Comparison of ENCODE assay signal across 9 mouse cellular contexts in the genomic region with DNA sequence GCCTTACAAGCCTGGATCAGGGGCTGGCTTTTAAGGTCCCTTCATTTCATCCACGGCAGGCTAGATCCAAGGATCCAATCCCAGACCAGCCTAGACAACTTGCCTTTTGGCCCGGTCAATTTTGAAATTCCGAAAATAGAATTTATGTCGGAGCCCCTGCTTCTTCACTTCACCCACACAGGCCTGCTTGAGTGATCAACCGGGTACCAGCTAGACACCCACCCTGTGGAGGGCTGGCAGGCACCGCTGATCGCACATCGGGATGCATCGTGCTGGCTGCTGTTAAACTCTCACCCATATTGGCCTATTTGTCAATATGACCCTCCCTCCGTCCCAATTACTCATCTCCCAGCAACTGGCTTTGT. TPM values are rescaled to one million over a fixed set of nuclear protein-coding genes. Genes with fewer than 3 reads are reported as not detected.
A peak's percentile ranks its signal among the peaks of the same experiment; 100 is the strongest.
DNase-seq lines count a peak whose midpoint lies in the region; ATAC-seq and TF ChIP-seq lines count a peak whose summit lies in the region.
"Had no signal": no experiment of that assay in that cellular context is flagged by ENCODE, and none has a peak within 500 bp of the region (broad histone marks: within the 10 kb centered on the region; RNA-seq: fewer than 3 reads in every experiment).

No protein-coding gene starts in this region.

- no peak for TF ChIP-seq EP300 in liver, embryonic 14.5 days (IDR thresholded peaks at IDR 0.05; ENCODE audit: low read depth)

- no peak overlapping the region for H3K4me3 ChIP-seq in forebrain, postnatal 0 days (ENCODE audit: low read depth, low read length)
- H3K4me3 ChIP-seq in forebrain, embryonic 16.5 days (replicated peaks; ENCODE audit: low read length): no peak overlapping the region
- H3K4me3 ChIP-seq in midbrain, embryonic 11.5 days (ENCODE audit: low read depth, low read length): peak overlapping the region; percentile 59
- no peak overlapping the region for H3K4me3 ChIP-seq in midbrain, postnatal 0 days (ENCODE audit: low read depth, low read length)
- H3K4me3 ChIP-seq in liver, embryonic 14.5 days (ENCODE audit: insufficient read depth in 1 of 2, low read depth in 2 of 2, low read length in 2 of 2): 0 out of 4 replicates have a peak overlapping the region, but pooled peaks of 1 of the 2 experiments have one; percentile 13
- H3K4me3 ChIP-seq in stomach, embryonic 16.5 days (replicated peaks; ENCODE audit: low read length): peak overlapping the region; percentile 51
- H3K4me3 ChIP-seq: neural tube, embryonic 12.5 days had no signal

- H3K27me3 ChIP-seq in forebrain, postnatal 0 days (ENCODE audit: insufficient read depth, low read length): peaks cover 71% of the 10 kb centered on the region
- H3K27me3 ChIP-seq in forebrain, embryonic 16.5 days (replicated peaks; ENCODE audit: control insufficient read depth, insufficient read depth, low read length): peaks cover 71% of the 10 kb centered on the region
- peaks cover 78% of the 10 kb centered on the region for H3K27me3 ChIP-seq in midbrain, embryonic 11.5 days (ENCODE audit: control insufficient read depth, insufficient read depth, low read length)
- peaks cover 81% of the 10 kb centered on the region for H3K27me3 ChIP-seq in midbrain, postnatal 0 days (ENCODE audit: insufficient read depth, low read length)
- H3K27me3 ChIP-seq in liver, embryonic 14.5 days (ENCODE audit: control insufficient read depth, insufficient read depth, low read length): peaks cover 96% of the 10 kb centered on the region
- peaks cover 57% of the 10 kb centered on the region for H3K27me3 ChIP-seq in stomach, embryonic 16.5 days (ENCODE audit: control insufficient read depth, insufficient read depth, low read length)

- no peak overlapping the region for H3K9ac ChIP-seq in forebrain, postnatal 0 days
- no peak overlapping the region for H3K9ac ChIP-seq in forebrain, embryonic 16.5 days (replicated peaks; ENCODE audit: low read depth, low read length)
- peak overlapping the region; percentile 61 for H3K9ac ChIP-seq in midbrain, embryonic 11.5 days (ENCODE audit: low read length)
- no peak overlapping the region for H3K9ac ChIP-seq in midbrain, postnatal 0 days (replicated peaks; ENCODE audit: low read length, poor library complexity, severe bottlenecking)
- H3K9ac ChIP-seq in liver, embryonic 14.5 days (replicated peaks): no peak overlapping the region
- H3K9ac ChIP-seq in stomach, embryonic 16.5 days (ENCODE audit: low read length): peak overlapping the region; percentile 74
- H3K9ac ChIP-seq: neural tube, embryonic 12.5 days had no signal

- no peak for TF ChIP-seq CTCF in forebrain, postnatal 0 days (IDR thresholded peaks at IDR 0.05; ENCODE audit: low read depth)
- no peak for TF ChIP-seq CTCF in midbrain, postnatal 0 days (IDR thresholded peaks at IDR 0.05)
- TF ChIP-seq CTCF in liver, embryonic 14.5 days (IDR thresholded peaks at IDR 0.05; ENCODE audit: low read depth): no peak

- H3K9me3 ChIP-seq in forebrain, postnatal 0 days (ENCODE audit: low read length): no peaks in the 10 kb centered on the region
- H3K9me3 ChIP-seq in forebrain, embryonic 16.5 days (ENCODE audit: control insufficient read depth, low read length): no peaks in the 10 kb centered on the region
- H3K9me3 ChIP-seq in midbrain, embryonic 11.5 days (ENCODE audit: control insufficient read depth, low read length): no peaks in the 10 kb centered on the region
- H3K9me3 ChIP-seq in midbrain, postnatal 0 days (ENCODE audit: low read length): no peaks in the 10 kb centered on the region
- H3K9me3 ChIP-seq in liver, embryonic 14.5 days (ENCODE audit: control insufficient read depth, low read length): no peaks in the 10 kb centered on the region
- H3K9me3 ChIP-seq in stomach, embryonic 16.5 days (replicated peaks; ENCODE audit: control insufficient read depth, low read length): no peaks in the 10 kb centered on the region
- H3K9me3 ChIP-seq: neural tube, embryonic 12.5 days had no signal

- no peak overlapping the region for H3K27ac ChIP-seq in forebrain, postnatal 0 days (ENCODE audit: low read depth, low read length)
- no peak overlapping the region for H3K27ac ChIP-seq in forebrain, embryonic 16.5 days (ENCODE audit: low read length)
- peak overlapping the region; percentile 25; the same call in 1 of the 2 replicates for H3K27ac ChIP-seq in midbrain, embryonic 11.5 days (ENCODE audit: low read depth, low read length)
- H3K27ac ChIP-seq in midbrain, postnatal 0 days (ENCODE audit: low read depth, low read length): no peak overlapping the region
- H3K27ac ChIP-seq in liver, embryonic 14.5 days: no peak overlapping the region
- H3K27ac ChIP-seq in stomach, embryonic 16.5 days (ENCODE audit: low read length): peak overlapping the region; percentile 82
- H3K27ac ChIP-seq: neural tube, embryonic 12.5 days had no signal

- no peak for ATAC-seq in forebrain, postnatal 0 days
- no peak for ATAC-seq in forebrain, embryonic 16.5 days
- ATAC-seq in midbrain, embryonic 11.5 days (ENCODE audit: low FRiP score): no peak
- no peak for ATAC-seq in midbrain, postnatal 0 days (ENCODE audit: low FRiP score)
- no peak for ATAC-seq in liver, embryonic 14.5 days (ENCODE audit: insufficient read depth)
- no peak for ATAC-seq in stomach, embryonic 16.5 days (ENCODE audit: insufficient read depth, low FRiP score)

- H3K4me1 ChIP-seq in forebrain, postnatal 0 days (ENCODE audit: insufficient read depth): no peaks in the 10 kb centered on the region
- peaks cover 20% of the 10 kb centered on the region for H3K4me1 ChIP-seq in forebrain, embryonic 16.5 days (replicated peaks; ENCODE audit: control insufficient read depth, insufficient read depth, low read length)
- peaks cover 14% of the 10 kb centered on the region for H3K4me1 ChIP-seq in midbrain, embryonic 11.5 days (ENCODE audit: control insufficient read depth, insufficient read depth, low read length)
- 0 out of 2 replicates have a peak, but pooled peaks cover 7% of the 10 kb centered on the region for H3K4me1 ChIP-seq in midbrain, postnatal 0 days (ENCODE audit: insufficient read depth, low read length)
- H3K4me1 ChIP-seq in liver, embryonic 14.5 days (replicated peaks; ENCODE audit: control insufficient read depth in 2 of 2, insufficient read depth in 2 of 2, low read length in 1 of 2): no peaks in the 10 kb centered on the region
- H3K4me1 ChIP-seq in stomach, embryonic 16.5 days (ENCODE audit: control insufficient read depth, insufficient read depth, low read length): no peaks in the 10 kb centered on the region; the same call in 1 of the 2 replicates

- H3K36me3 ChIP-seq in forebrain, postnatal 0 days (ENCODE audit: insufficient read depth): no peaks in the 10 kb centered on the region
- H3K36me3 ChIP-seq in forebrain, embryonic 16.5 days (ENCODE audit: control insufficient read depth, insufficient read depth): no peaks in the 10 kb centered on the region
- H3K36me3 ChIP-seq in midbrain, embryonic 11.5 days (ENCODE audit: control insufficient read depth, insufficient read depth, low read length): no peaks in the 10 kb centered on the region
- no peaks in the 10 kb centered on the region for H3K36me3 ChIP-seq in midbrain, postnatal 0 days (ENCODE audit: insufficient read depth, low read length)
- no peaks in the 10 kb centered on the region for H3K36me3 ChIP-seq in liver, embryonic 14.5 days (replicated peaks; ENCODE audit: control insufficient read depth, insufficient read depth, low read depth)
- H3K36me3 ChIP-seq in stomach, embryonic 16.5 days (ENCODE audit: control insufficient read depth, insufficient read depth, low read length): no peaks in the 10 kb centered on the region
- H3K36me3 ChIP-seq: neural tube, embryonic 12.5 days had no signal

- peak; percentile 35 for DNase-seq in forebrain, postnatal 0 days
- DNase-seq in midbrain, embryonic 11.5 days (ENCODE audit: low spot score, missing footprints): no peak
- no peak for DNase-seq in midbrain, postnatal 0 days (ENCODE audit: low spot score)
- DNase-seq in liver, embryonic 14.5 days (ENCODE audit: low read depth in 3 of 3, low spot score in 3 of 3): no peak
- no peak for DNase-seq in urinary bladder, postnatal 36 days (ENCODE audit: low spot score in 2 of 2)
- DNase-seq in urinary bladder, postnatal 4 days (ENCODE audit: low spot score in 2 of 2): no peak

- H3K4me2 ChIP-seq in forebrain, postnatal 0 days (ENCODE audit: low read depth): no peak overlapping the region
- no peak overlapping the region for H3K4me2 ChIP-seq in forebrain, embryonic 16.5 days (ENCODE audit: low read length)
- peak overlapping the region; percentile 41 for H3K4me2 ChIP-seq in midbrain, embryonic 11.5 days
- H3K4me2 ChIP-seq in midbrain, postnatal 0 days (ENCODE audit: low read depth, low read length, poor library complexity, severe bottlenecking): no peak overlapping the region
- H3K4me2 ChIP-seq in liver, embryonic 14.5 days (ENCODE audit: low read depth): peak overlapping the region; percentile 46
- peak overlapping the region; percentile 49 for H3K4me2 ChIP-seq in stomach, embryonic 16.5 days (ENCODE audit: low read depth, low read length)

- 6% methylated on average over 10 of the region's 10 CpGs for WGBS in forebrain, postnatal 0 days
- 3% methylated on average over 10 of the region's 10 CpGs for WGBS in forebrain, embryonic 16.5 days
- 3% methylated on average over 10 of the region's 10 CpGs for WGBS in midbrain, embryonic 11.5 days
- WGBS in midbrain, postnatal 0 days: 2% methylated on average over 10 of the region's 10 CpGs
- WGBS in liver, embryonic 14.5 days (ENCODE audit: insufficient replicate concordance): 3% methylated on average over 10 of the region's 10 CpGs
- WGBS in stomach, embryonic 16.5 days: 2% methylated on average over 10 of the region's 10 CpGs

RNA-seq across cellular contexts. Expression of a gene that starts 3.1 kb away (rescaled TPM):
- total RNA-seq in forebrain, postnatal 0 days (2014; rRNA removed): 0.08 and 1.2 TPM in 2 replicates
- polyA plus RNA-seq in forebrain, postnatal 0 days (2015; fragmentation: Nextera tagmentation; extraction: Ambion mirVana): 0.23 and 0.36 TPM in 2 replicates
- polyA plus RNA-seq in forebrain, embryonic 16.5 days (2015; fragmentation: Nextera tagmentation; extraction: Ambion mirVana): 0.16 TPM in 1 of 2 replicates, not detected in the other
- polyA plus RNA-seq in midbrain, embryonic 11.5 days (2014; fragmentation: Nextera tagmentation; extraction: Ambion mirVana): 6.8 and 10.5 TPM in 2 replicates
- 2.1 and 2.2 TPM in 2 replicates for total RNA-seq in midbrain, postnatal 0 days (2014; rRNA removed)
- polyA plus RNA-seq in midbrain, postnatal 0 days (2015; fragmentation: Nextera tagmentation; extraction: Ambion mirVana): 1.7 and 1.9 TPM in 2 replicates
- polyA plus RNA-seq in liver, embryonic 14.5 days (2012; rRNA removed): 1.9 and 2.0 TPM in 2 replicates
- 0.63 and 1.1 TPM in 2 replicates for polyA plus RNA-seq in liver, embryonic 14.5 days (2014; fragmentation: Nextera tagmentation; extraction: Ambion mirVana)
- polyA plus RNA-seq in stomach, embryonic 16.5 days (2015; fragmentation: Nextera tagmentation; extraction: Ambion mirVana): 9.8 and 10.0 TPM in 2 replicates

RNA-seq across cellular contexts. Expression of a gene that starts 20.3 kb away (rescaled TPM):
- 1.2 TPM in 2 replicates for total RNA-seq in forebrain, postnatal 0 days (2014; rRNA removed)
- 0.34 and 0.74 TPM in 2 replicates for polyA plus RNA-seq in forebrain, postnatal 0 days (2015; fragmentation: Nextera tagmentation; extraction: Ambion mirVana)
- polyA plus RNA-seq in forebrain, embryonic 16.5 days (2015; fragmentation: Nextera tagmentation; extraction: Ambion mirVana): 0.16 and 0.18 TPM in 2 replicates
- polyA plus RNA-seq in midbrain, embryonic 11.5 days (2014; fragmentation: Nextera tagmentation; extraction: Ambion mirVana): 2.6 and 2.9 TPM in 2 replicates
- 2.2 and 2.7 TPM in 2 replicates for total RNA-seq in midbrain, postnatal 0 days (2014; rRNA removed)
- 0.90 and 0.91 TPM in 2 replicates for polyA plus RNA-seq in midbrain, postnatal 0 days (2015; fragmentation: Nextera tagmentation; extraction: Ambion mirVana)
- 0.04 and 0.08 TPM in 2 replicates for polyA plus RNA-seq in liver, embryonic 14.5 days (2012; rRNA removed)
- polyA plus RNA-seq in liver, embryonic 14.5 days (2014; fragmentation: Nextera tagmentation; extraction: Ambion mirVana): 0.04 TPM in 1 of 2 replicates, not detected in the other
- 2.8 and 3.5 TPM in 2 replicates for polyA plus RNA-seq in stomach, embryonic 16.5 days (2015; fragmentation: Nextera tagmentation; extraction: Ambion mirVana)

Comparison
In these comparisons a context has a peak if more than half of its experiments do, and no peak if none do; other contexts are left out.
1. H3K27ac ChIP-seq: peak in midbrain, embryonic 11.5 days (single experiment) and stomach, embryonic 16.5 days (single experiment); none in forebrain, postnatal 0 days (single experiment), forebrain, embryonic 16.5 days (single experiment), midbrain, postnatal 0 days (single experiment) and liver, embryonic 14.5 days (single experiment).
2. H3K4me2 ChIP-seq: peak in midbrain, embryonic 11.5 days (single experiment), liver, embryonic 14.5 days (single experiment) and stomach, embryonic 16.5 days (single experiment); none in forebrain, postnatal 0 days (single experiment), forebrain, embryonic 16.5 days (single experiment) and midbrain, postnatal 0 days (single experiment).
3. H3K4me3 ChIP-seq: peak in midbrain, embryonic 11.5 days (single experiment) and stomach, embryonic 16.5 days (single experiment); none in forebrain, postnatal 0 days (single experiment), forebrain, embryonic 16.5 days (single experiment) and midbrain, postnatal 0 days (single experiment).
4. H3K9ac ChIP-seq: peak in midbrain, embryonic 11.5 days (single experiment) and stomach, embryonic 16.5 days (single experiment); none in forebrain, postnatal 0 days (single experiment), forebrain, embryonic 16.5 days (single experiment), midbrain, postnatal 0 days (single experiment) and liver, embryonic 14.5 days (single experiment).